Mouse (Mus musculus): Measurements from ENCODE around the gene Arhgap19. TPM values are rescaled to one million over a fixed set of nuclear protein-coding genes. Genes with fewer than 3 reads are reported as not detected.
A peak's percentile ranks its signal among the peaks of the same experiment; 100 is the strongest.

The Arhgap19 gene
- polyA plus RNA-seq, 1 experiment from 2014 or later, result 36.0 TPM

GRCm38 (mm10) chr19:41794017-41794416 is 7.8 kb downstream of the Arhgap19 start:
- Histone ChIP-seq H3K27ac (no peak overlapping the region), H3K9ac (no peak overlapping the region), H3K27me3 (no peaks in the 10 kb centered on the region)

GRCm38 (mm10) chr19:41792934-41793486 is 8.8 kb downstream of the Arhgap19 start:
- Histone ChIP-seq H3K4me1 (peaks cover 9% of the 10 kb centered on the region), H3K36me3 (replicated peaks) (peaks cover 17% of the 10 kb centered on the region; the same call in 1 of the 2 replicates), H3K4me3 (replicated peaks) (no peak overlapping the region), H3K9me3 (no peaks in the 10 kb centered on the region), H3K27ac (no peak overlapping the region), H3K27me3 (no peaks in the 10 kb centered on the region), H3K4me2 (no peak overlapping the region), H3K9ac (no peak overlapping the region)
- WGBS, result 91% methylated on average over 1 of the region's 1 CpGs
- no peak for ATAC-seq (ENCODE audit: low FRiP score)

More at GRCm38 (mm10) chr19:41794017-41794416, 7.8 kb downstream of the Arhgap19 start:
- Histone ChIP-seq H3K4me3 (replicated peaks) (no peak overlapping the region), H3K36me3 (replicated peaks) (peaks cover 17% of the 10 kb centered on the region; the same call in 1 of the 2 replicates), H3K4me2 (no peak overlapping the region), H3K9me3 (no peaks in the 10 kb centered on the region), H3K4me1 (peaks cover 9% of the 10 kb centered on the region)
- no peak for ATAC-seq (ENCODE audit: low FRiP score)

- WGBS, result 88% methylated on average over 2 of the region's 2 CpGs
- Histone ChIP-seq H3K4me2 (no peak overlapping the region), H3K36me3 (replicated peaks) (peaks cover 26% of the 10 kb centered on the region), H3K9ac (no peak overlapping the region), H3K4me3 (replicated peaks) (no peak overlapping the region), H3K4me1 (peaks cover 9% of the 10 kb centered on the region), H3K9me3 (no peaks in the 10 kb centered on the region), H3K27ac (no peak overlapping the region), H3K27me3 (no peaks in the 10 kb centered on the region)
- ATAC-seq (ENCODE audit: low FRiP score), result no peak
Measured at GRCm38 (mm10) chr19:41791384-41791783, 10.5 kb downstream of the Arhgap19 start.

GRCm38 (mm10) chr19:41789110-41789961 is 12.5 kb downstream of the Arhgap19 start:
- no peak for ATAC-seq (ENCODE audit: low FRiP score)
- H3K36me3 ChIP-seq (replicated peaks), result peaks cover 39% of the 10 kb centered on the region
- WGBS, result 68% methylated on average over 10 of the region's 10 CpGs

GRCm38 (mm10) chr19:41786896-41787295 is 15.0 kb downstream of the Arhgap19 start:
- H3K4me1 ChIP-seq, result no peaks in the 10 kb centered on the region
- no peak for ATAC-seq (ENCODE audit: low FRiP score)
- no peaks in the 10 kb centered on the region for H3K27me3 ChIP-seq
- no peak overlapping the region for H3K4me2 ChIP-seq
- no peak overlapping the region for H3K4me3 ChIP-seq (replicated peaks)
- H3K9ac ChIP-seq, result no peak overlapping the region
- H3K9me3 ChIP-seq, result no peaks in the 10 kb centered on the region
- H3K27ac ChIP-seq, result no peak overlapping the region
- WGBS, result 100% methylated on average over 1 of the region's 1 CpGs
- peaks cover 55% of the 10 kb centered on the region for H3K36me3 ChIP-seq (replicated peaks)

More at GRCm38 (mm10) chr19:41789110-41789961, 12.5 kb downstream of the Arhgap19 start:
- Histone ChIP-seq H3K9me3 (no peaks in the 10 kb centered on the region), H3K27me3 (no peaks in the 10 kb centered on the region), H3K4me1 (no peaks in the 10 kb centered on the region), H3K27ac (no peak overlapping the region), H3K4me2 (no peak overlapping the region), H3K4me3 (replicated peaks) (no peak overlapping the region), H3K9ac (no peak overlapping the region)

- ATAC-seq (ENCODE audit: low FRiP score), result no peak
- WGBS, result 89% methylated on average over 6 of the region's 6 CpGs
- no peak overlapping the region for H3K9ac ChIP-seq
- H3K9me3 ChIP-seq, result no peaks in the 10 kb centered on the region
- peaks cover 89% of the 10 kb centered on the region for H3K36me3 ChIP-seq (replicated peaks)
- no peak overlapping the region for H3K4me2 ChIP-seq
- H3K27me3 ChIP-seq, result no peaks in the 10 kb centered on the region
- H3K4me1 ChIP-seq, result no peaks in the 10 kb centered on the region
- no peak overlapping the region for H3K4me3 ChIP-seq (replicated peaks)
- no peak overlapping the region for H3K27ac ChIP-seq
Measured at GRCm38 (mm10) chr19:41777514-41777913, 24.3 kb downstream of the Arhgap19 start.

GRCm38 (mm10) chr19:41768711-41769110 is 33.1 kb downstream of the Arhgap19 start:
- no peak overlapping the region for H3K4me2 ChIP-seq
- H3K4me1 ChIP-seq, result peaks cover 8% of the 10 kb centered on the region
- WGBS, result 95% methylated on average over 7 of the region's 7 CpGs
- H3K4me3 ChIP-seq (replicated peaks), result no peak overlapping the region
- H3K27ac ChIP-seq, result no peak overlapping the region
- H3K27me3 ChIP-seq, result no peaks in the 10 kb centered on the region
- ATAC-seq (ENCODE audit: low FRiP score), result no peak
- H3K9me3 ChIP-seq, result no peaks in the 10 kb centered on the region
- H3K36me3 ChIP-seq (replicated peaks), result peaks cover 55% of the 10 kb centered on the region
- no peak overlapping the region for H3K9ac ChIP-seq

GRCm38 (mm10) chr19:41766628-41767027 is 35.2 kb downstream of the Arhgap19 start:
- no peak for ATAC-seq (ENCODE audit: low FRiP score)
- H3K36me3 ChIP-seq (replicated peaks), result peaks cover 37% of the 10 kb centered on the region
- H3K4me2 ChIP-seq, result no peak overlapping the region
- no peak overlapping the region for H3K9ac ChIP-seq
- peaks cover 8% of the 10 kb centered on the region for H3K4me1 ChIP-seq
- H3K9me3 ChIP-seq, result no peaks in the 10 kb centered on the region
- H3K4me3 ChIP-seq (replicated peaks), result no peak overlapping the region
- 76% methylated on average over 5 of the region's 5 CpGs for WGBS
- H3K27me3 ChIP-seq, result no peaks in the 10 kb centered on the region
- peak overlapping the region; percentile 66; the same call in 1 of the 2 replicates for H3K27ac ChIP-seq

GRCm38 (mm10) chr19:41763870-41764660 is 37.8 kb downstream of the Arhgap19 start:
- peak; percentile 79 for ATAC-seq (ENCODE audit: low FRiP score)
- 33% methylated on average over 12 of the region's 12 CpGs for WGBS
- Histone ChIP-seq H3K27me3 (0 out of 2 replicates have a peak, but pooled peaks cover 5% of the 10 kb centered on the region), H3K36me3 (replicated peaks) (peaks cover 15% of the 10 kb centered on the region; the same call in 1 of the 2 replicates), H3K9me3 (no peaks in the 10 kb centered on the region), H3K9ac (no peak overlapping the region), H3K4me1 (peaks cover 8% of the 10 kb centered on the region), H3K4me3 (replicated peaks) (no peak overlapping the region), H3K27ac (no peak overlapping the region), H3K4me2 (no peak overlapping the region)

GRCm38 (mm10) chr19:41761529-41761928 is 40.3 kb downstream of the Arhgap19 start:
- 51% methylated on average over 9 of the region's 9 CpGs for WGBS
- no peaks in the 10 kb centered on the region for H3K36me3 ChIP-seq (replicated peaks)
- H3K9ac ChIP-seq, result no peak overlapping the region
- no peaks in the 10 kb centered on the region for H3K9me3 ChIP-seq
- peaks cover under 1% of the 10 kb centered on the region; the same call in 1 of the 2 replicates for H3K4me1 ChIP-seq
- ATAC-seq (ENCODE audit: low FRiP score), result no peak
- H3K27ac ChIP-seq, result no peak overlapping the region
- H3K4me2 ChIP-seq, result no peak overlapping the region
- H3K4me3 ChIP-seq (replicated peaks), result no peak overlapping the region
- H3K27me3 ChIP-seq, result 0 out of 2 replicates have a peak, but pooled peaks cover 5% of the 10 kb centered on the region

GRCm38 (mm10) chr19:41759765-41760164 is 42.1 kb downstream of the Arhgap19 start:
- ATAC-seq (ENCODE audit: low FRiP score), result no peak
- Histone ChIP-seq H3K27me3 (peaks cover 5% of the 10 kb centered on the region; the same call in 1 of the 2 replicates), H3K4me3 (replicated peaks) (no peak overlapping the region), H3K9me3 (no peaks in the 10 kb centered on the region), H3K36me3 (replicated peaks) (no peaks in the 10 kb centered on the region), H3K4me2 (no peak overlapping the region), H3K27ac (no peak overlapping the region), H3K9ac (no peak overlapping the region), H3K4me1 (peaks cover 6% of the 10 kb centered on the region)
- WGBS, result 86% methylated on average over 6 of the region's 6 CpGs

- Histone ChIP-seq H3K36me3 (replicated peaks) (no peaks in the 10 kb centered on the region), H3K9ac (no peak overlapping the region), H3K4me2 (no peak overlapping the region), H3K9me3 (no peaks in the 10 kb centered on the region), H3K4me3 (replicated peaks) (no peak overlapping the region), H3K27ac (no peak overlapping the region), H3K4me1 (peaks cover 10% of the 10 kb centered on the region), H3K27me3 (peaks cover 5% of the 10 kb centered on the region; the same call in 1 of the 2 replicates)
- ATAC-seq (ENCODE audit: low FRiP score), result no peak
- 87% methylated on average over 5 of the region's 5 CpGs for WGBS
Measured at GRCm38 (mm10) chr19:41759270-41759669, 42.6 kb downstream of the Arhgap19 start.
